Mouse (Mus musculus) neural tube, embryonic 11.5 days (tissue): ENCODE data around the gene Ndufaf2. TPM values are rescaled to one million over a fixed set of nuclear protein-coding genes. Genes with fewer than 3 reads are reported as not detected.

Experiments
- ATAC-seq: fragments of 200-750 bp; cut with Nextera tagmentation; 2 replicates; pipeline ENCODE4 v1.8.0; 2017; ENCODE audit warnings: moderate number of reproducible peaks, mild to moderate bottlenecking, moderate TSS enrichment, moderate library complexity; ENCODE audit not compliant: insufficient read depth, low FRiP score, low TSS enrichment
- DNase-seq: peaks from one replicate; pipeline ENCODE4 v3.0.0-alpha.2; 2015; ENCODE audit warnings: low spot score
- H3K27ac ChIP-seq: fragments of 300-500 bp; sonication (generic); 2 replicates; pipeline ENCODE4 v1.5.1; 2014; ENCODE audit warnings: low read depth, mild to moderate bottlenecking, low read length
- H3K27me3 ChIP-seq: fragments of 300-500 bp; sonication (generic); 2 replicates; pipeline ENCODE4 v1.6.1; 2014; ENCODE audit warnings: mild to moderate bottlenecking, low read length, mixed read lengths; ENCODE audit not compliant: control insufficient read depth, insufficient read depth
- H3K36me3 ChIP-seq: fragments of 300-500 bp; sonication (generic); 2 replicates; pipeline ENCODE4 v1.6.1; 2014; ENCODE audit warnings: mild to moderate bottlenecking, low read length, moderate library complexity, mixed read lengths; ENCODE audit not compliant: control insufficient read depth, insufficient read depth
- H3K4me1 ChIP-seq: fragments of 300-500 bp; sonication (generic); 2 replicates; pipeline ENCODE4 v1.6.1; 2014; ENCODE audit warnings: low read length, mixed read lengths; ENCODE audit not compliant: control insufficient read depth, insufficient read depth
- H3K4me2 ChIP-seq: fragments of 300-500 bp; sonication (generic); 2 replicates; pipeline ENCODE4 v1.6.1; 2014; ENCODE audit warnings: low read depth, mild to moderate bottlenecking, moderate library complexity
- H3K4me3 ChIP-seq: fragments of 300-500 bp; sonication (generic); 2 replicates; pipeline ENCODE4 v1.5.1; 2014; ENCODE audit warnings: low read depth, low read length
- H3K9ac ChIP-seq: fragments of 300-500 bp; sonication (generic); 2 replicates; pipeline ENCODE4 v1.6.1; 2014; ENCODE audit warnings: mild to moderate bottlenecking, low read length
- H3K9me3 ChIP-seq: fragments of 300-500 bp; sonication (generic); 2 replicates; pipeline ENCODE4 v1.6.1; 2016; ENCODE audit warnings: low read length; ENCODE audit not compliant: control insufficient read depth
- WGBS: fragments of 180-500 bp; shearing (Covaris S2); extraction: QIAGEN DNeasy Blood & Tissue Kit; methylation state at CpG from one replicate; pipeline ENCODE4 v1.1.7; 2014; 5-methylcytosine and 5-hydroxymethylcytosine counted together
- polyA plus RNA-seq: library from polyadenylated mRNA; unstranded; fragments of >200 nt; fragmentation: Nextera tagmentation; extraction: Ambion mirVana; gene quantifications from 2 replicates; pipeline ENCODE4 v1.2.1, GENCODE M21; 2014

Gene Ndufaf2
- polyA plus RNA-seq, 1 experiment from 2014 or later: 84.4 TPM

GRCm38 (mm10) chr13:108092290-108092689 lies 66.1 kb downstream of the Ndufaf2 start:
- H3K36me3 ChIP-seq: no peaks in the 10 kb centered on the region
- no peak for DNase-seq
- no peak overlapping the region for H3K27ac ChIP-seq
- no peaks in the 10 kb centered on the region for H3K4me1 ChIP-seq
- no peak for ATAC-seq
- 81% methylated on average over 7 of the region's 7 CpGs for WGBS
- H3K4me2 ChIP-seq: no peak overlapping the region
- H3K27me3 ChIP-seq: no peaks in the 10 kb centered on the region
- H3K9me3 ChIP-seq: no peaks in the 10 kb centered on the region
- H3K4me3 ChIP-seq: no peak overlapping the region
- H3K9ac ChIP-seq: no peak overlapping the region

DNA sequence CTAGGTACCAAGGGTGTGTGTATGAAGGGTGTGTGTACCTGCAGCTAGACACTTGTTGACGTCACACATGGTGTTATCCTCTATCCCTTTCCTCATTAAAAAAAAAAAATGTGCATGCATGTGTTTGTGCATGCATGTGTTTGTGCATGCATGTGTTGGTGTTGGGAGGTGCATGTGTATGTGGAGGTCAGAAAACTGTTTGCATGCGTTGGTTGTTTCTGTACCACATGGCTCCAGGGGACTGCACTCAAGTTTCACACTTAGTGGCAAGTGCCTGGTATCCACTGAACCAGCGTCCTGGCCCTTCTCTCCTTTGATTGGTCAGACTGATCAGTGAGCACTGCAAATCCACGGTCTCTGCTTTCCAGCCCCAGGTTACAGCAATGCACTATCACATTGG lies 71.7 kb downstream of the Ndufaf2 start:
- H3K36me3 ChIP-seq: no peaks in the 10 kb centered on the region
- no peak overlapping the region for H3K4me2 ChIP-seq
- H3K4me1 ChIP-seq: no peaks in the 10 kb centered on the region
- no peaks in the 10 kb centered on the region for H3K9me3 ChIP-seq
- WGBS: 66% methylated on average over 4 of the region's 4 CpGs
- H3K4me3 ChIP-seq: no peak overlapping the region
- no peak for ATAC-seq
- H3K27me3 ChIP-seq: no peaks in the 10 kb centered on the region
- no peak overlapping the region for H3K27ac ChIP-seq
- DNase-seq: no peak
- no peak overlapping the region for H3K9ac ChIP-seq

DNA sequence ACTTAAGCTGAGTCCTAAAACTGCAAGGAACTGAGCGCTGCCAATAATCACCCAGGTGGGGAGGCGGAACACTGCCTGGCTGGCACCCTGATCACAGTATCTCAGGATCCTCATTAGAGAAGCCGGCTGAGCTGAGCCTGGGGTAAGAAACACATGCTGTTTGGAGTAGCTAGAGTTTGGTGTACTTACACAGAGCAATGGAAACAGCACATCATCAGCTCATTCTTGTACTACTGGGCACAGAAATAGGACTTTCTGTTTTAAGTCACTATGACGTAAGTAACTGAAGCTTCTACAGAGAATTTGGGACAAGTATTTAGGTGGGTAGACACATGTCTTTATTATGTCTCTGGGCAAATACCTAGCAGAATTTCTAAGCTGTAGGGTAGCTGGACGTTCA lies 72.4 kb downstream of the Ndufaf2 start:
- H3K27ac ChIP-seq: no peak overlapping the region
- H3K4me2 ChIP-seq: no peak overlapping the region
- H3K36me3 ChIP-seq: no peaks in the 10 kb centered on the region
- no peaks in the 10 kb centered on the region for H3K4me1 ChIP-seq
- no peak overlapping the region for H3K9ac ChIP-seq
- ATAC-seq (no peak), DNase-seq (no peak)
- no peak overlapping the region for H3K4me3 ChIP-seq
- H3K27me3 ChIP-seq: no peaks in the 10 kb centered on the region
- no peaks in the 10 kb centered on the region for H3K9me3 ChIP-seq
- WGBS: 89% methylated on average over 5 of the region's 5 CpGs

- WGBS: 97% methylated on average over 4 of the region's 4 CpGs
- no peaks in the 10 kb centered on the region for H3K27me3 ChIP-seq
- H3K36me3 ChIP-seq: no peaks in the 10 kb centered on the region
- no peak overlapping the region for H3K9ac ChIP-seq
- H3K27ac ChIP-seq: no peak overlapping the region
- DNase-seq (no peak), ATAC-seq (no peak)
- no peak overlapping the region for H3K4me3 ChIP-seq
- H3K9me3 ChIP-seq: no peaks in the 10 kb centered on the region
- H3K4me1 ChIP-seq: no peaks in the 10 kb centered on the region
- no peak overlapping the region for H3K4me2 ChIP-seq
These were observed 74.3 kb downstream of the Ndufaf2 start for GRCm38 (mm10) chr13:108084086-108084485.

DNA sequence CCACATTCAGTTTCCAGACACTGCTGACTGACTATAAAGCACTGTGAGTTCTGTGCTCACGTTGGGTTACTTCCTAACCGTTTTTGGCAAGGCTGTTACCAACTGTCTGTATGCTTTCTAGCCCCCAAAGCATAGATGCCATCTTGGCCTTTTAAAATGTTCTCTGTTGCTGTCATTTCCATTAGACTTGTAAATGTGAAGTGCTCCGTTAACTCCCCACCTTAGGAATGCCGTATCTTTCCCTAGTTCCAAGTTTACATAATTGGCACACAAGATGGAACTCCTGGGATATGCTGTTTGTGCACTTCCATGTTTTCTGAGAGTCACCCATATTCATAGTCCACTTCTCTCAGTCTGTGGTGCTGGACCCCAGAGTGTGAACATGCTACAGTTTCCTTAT lies 80.5 kb downstream of the Ndufaf2 start:
- Histone ChIP-seq H3K4me3 (no peak overlapping the region), H3K36me3 (no peaks in the 10 kb centered on the region), H3K27me3 (no peaks in the 10 kb centered on the region), H3K4me1 (no peaks in the 10 kb centered on the region), H3K4me2 (no peak overlapping the region), H3K9me3 (no peaks in the 10 kb centered on the region), H3K9ac (no peak overlapping the region), H3K27ac (no peak overlapping the region)
- DNase-seq (no peak), ATAC-seq (no peak)
- 89% methylated on average over 4 of the region's 4 CpGs for WGBS

- no peaks in the 10 kb centered on the region for H3K4me1 ChIP-seq
- H3K4me3 ChIP-seq: no peak overlapping the region
- no peaks in the 10 kb centered on the region for H3K36me3 ChIP-seq
- H3K4me2 ChIP-seq: no peak overlapping the region
- 84% methylated on average over 6 of the region's 6 CpGs for WGBS
- no peak overlapping the region for H3K9ac ChIP-seq
- ATAC-seq (no peak), DNase-seq (no peak)
- H3K27ac ChIP-seq: no peak overlapping the region
- no peaks in the 10 kb centered on the region for H3K27me3 ChIP-seq
- H3K9me3 ChIP-seq: no peaks in the 10 kb centered on the region
These were observed 80.9 kb downstream of the Ndufaf2 start for GRCm38 (mm10) chr13:108077476-108077875.

- no peak overlapping the region for H3K9ac ChIP-seq
- no peak for ATAC-seq
- no peak overlapping the region for H3K27ac ChIP-seq
- no peak overlapping the region for H3K4me2 ChIP-seq
- H3K27me3 ChIP-seq: no peaks in the 10 kb centered on the region
- H3K4me1 ChIP-seq: no peaks in the 10 kb centered on the region
- no peak overlapping the region for H3K4me3 ChIP-seq
- no peak for DNase-seq
- no peaks in the 10 kb centered on the region for H3K36me3 ChIP-seq
- H3K9me3 ChIP-seq: no peaks in the 10 kb centered on the region
- 97% methylated on average over 10 of the region's 10 CpGs for WGBS
These were observed 88.3 kb downstream of the Ndufaf2 start for GRCm38 (mm10) chr13:108070171-108070570.

- H3K9ac ChIP-seq: no peak overlapping the region
- H3K4me1 ChIP-seq: no peaks in the 10 kb centered on the region
- ATAC-seq: no peak
- DNase-seq: no peak
- H3K27me3 ChIP-seq: no peaks in the 10 kb centered on the region
- no peaks in the 10 kb centered on the region for H3K36me3 ChIP-seq
- no peak overlapping the region for H3K27ac ChIP-seq
- H3K9me3 ChIP-seq: no peaks in the 10 kb centered on the region
- no peak overlapping the region for H3K4me2 ChIP-seq
- 83% methylated on average over 4 of the region's 4 CpGs for WGBS
- no peak overlapping the region for H3K4me3 ChIP-seq
These were observed 89.3 kb downstream of the Ndufaf2 start for GRCm38 (mm10) chr13:108069151-108069550.

GRCm38 (mm10) chr13:108066021-108066420 lies 92.4 kb downstream of the Ndufaf2 start:
- WGBS: 94% methylated on average over 2 of the region's 2 CpGs
- H3K9ac ChIP-seq: no peak overlapping the region
- H3K27ac ChIP-seq: no peak overlapping the region
- no peak overlapping the region for H3K4me3 ChIP-seq
- no peaks in the 10 kb centered on the region for H3K27me3 ChIP-seq
- ATAC-seq (no peak), DNase-seq (no peak)
- no peaks in the 10 kb centered on the region for H3K36me3 ChIP-seq
- H3K4me1 ChIP-seq: no peaks in the 10 kb centered on the region
- no peak overlapping the region for H3K4me2 ChIP-seq
- no peaks in the 10 kb centered on the region for H3K9me3 ChIP-seq
